Mouse (Mus musculus) liver, adult 2 months (tissue): ENCODE measurements around the gene Galm.

Experiments
- CTCF ChIP-seq: fragments of 200-500 bp; IDR thresholded peaks from 2 replicates; pipeline ENCODE4 v1.5.1; 2011; ENCODE audit warnings: low read depth, low read length, control low read depth
- POLR2A ChIP-seq: fragments of 200-500 bp; IDR thresholded peaks from 2 replicates; pipeline ENCODE4 v1.6.1; 2011; ENCODE audit warnings: low read length, control low read depth; ENCODE audit not compliant: insufficient read depth; ENCODE audit errors: extremely low read depth

GRCm38 (mm10) chr17:80160454-80160853 is 33.2 kb downstream of the Galm start:
- TF ChIP-seq CTCF (peak; percentile 57), POLR2A (no peak)
